Mouse (Mus musculus) cortical plate, adult 2 months (tissue): ENCODE measurements around the gene Socs3.

Experiments
- CTCF ChIP-seq: fragments of 200-500 bp; IDR thresholded peaks from 2 replicates; pipeline ENCODE4 v1.5.1; 2011; ENCODE audit warnings: mild to moderate bottlenecking, control low read depth, low read length; ENCODE audit not compliant: insufficient read depth; ENCODE audit errors: extremely low read depth
- POLR2A ChIP-seq: fragments of 200-500 bp; IDR thresholded peaks from 2 replicates; pipeline ENCODE4 v1.6.1; 2011; ENCODE audit warnings: mild to moderate bottlenecking, low read length, control low read depth; ENCODE audit not compliant: insufficient read depth; ENCODE audit errors: extremely low read depth

- TF ChIP-seq CTCF (no peak), POLR2A (no peak)
Measured at GRCm38 (mm10) chr11:117979388-117979787, 9.5 kb upstream of the Socs3 start.
